Mouse (Mus musculus) myocyte (in vitro differentiated cells): ENCODE measurements around the gene Zc2hc1b.

Source experiments
- CEBPB ChIP-seq: IDR thresholded peaks from 2 replicates; pipeline ENCODE4 v1.6.1; 2011; ENCODE audit warnings: mild to moderate bottlenecking, moderate library complexity; ENCODE audit not compliant: poor library complexity, insufficient read depth, severe bottlenecking
- E2F4 ChIP-seq: IDR thresholded peaks from one replicate; pipeline ENCODE4 v1.6.1; 2011; ENCODE audit warnings: mild to moderate bottlenecking, control low read depth, moderate library complexity; ENCODE audit not compliant: insufficient read depth
- MAX ChIP-seq: IDR thresholded peaks from one replicate; pipeline ENCODE4 v1.6.1; 2011; ENCODE audit warnings: low read depth, mild to moderate bottlenecking, control low read depth
- POLR2A ChIP-seq: IDR thresholded peaks from one replicate; pipeline ENCODE4 v1.6.1; 2011; ENCODE audit warnings: low read depth, mild to moderate bottlenecking, control low read depth, moderate library complexity; ENCODE audit not compliant: insufficient read length
- REST ChIP-seq: IDR thresholded peaks from one replicate; pipeline ENCODE4 v1.6.1; 2011; ENCODE audit warnings: mild to moderate bottlenecking, control low read depth, moderate library complexity; ENCODE audit not compliant: insufficient read depth, insufficient read length
- USF1 ChIP-seq: IDR thresholded peaks from one replicate; pipeline ENCODE4 v1.6.1; 2011; ENCODE audit warnings: low read depth, mild to moderate bottlenecking, control low read depth, moderate library complexity

- TF ChIP-seq REST (no peak), E2F4 (no peak), CEBPB (no peak), POLR2A (no peak), USF1 (no peak), MAX (no peak)
Observed at GRCm38 (mm10) chr10:13209930-13210637, 32.3 kb upstream of the Zc2hc1b start.
